Mouse (Mus musculus) liver, embryonic 16.5 days (tissue): ENCODE results near the gene Frmd4a. TPM values are rescaled to one million over a fixed set of nuclear protein-coding genes. Genes with fewer than 3 reads are reported as not detected.

Source experiments
- ATAC-seq: fragments of 200-750 bp; cut with Nextera tagmentation; 2 replicates; pipeline ENCODE4 v1.8.0; 2017; ENCODE audit warnings: low read depth, mild to moderate bottlenecking, moderate number of reproducible peaks, moderate library complexity
- H3K27ac ChIP-seq: fragments of 300-500 bp; sonication (generic); 2 replicates; pipeline ENCODE4 v1.5.1; 2014; ENCODE audit warnings: mild to moderate bottlenecking, low read length
- H3K27me3 ChIP-seq: fragments of 300-500 bp; sonication (generic); 2 replicates; pipeline ENCODE4 v1.6.1; 2014; ENCODE audit warnings: low read depth, low read length, mixed read lengths; ENCODE audit not compliant: control insufficient read depth, insufficient read depth
- H3K36me3 ChIP-seq: fragments of 300-500 bp; sonication (generic); 2 replicates; pipeline ENCODE4 v1.6.1; 2014; ENCODE audit warnings: mild to moderate bottlenecking; ENCODE audit not compliant: control insufficient read depth, insufficient read depth
- H3K4me1 ChIP-seq: fragments of 300-500 bp; sonication (generic); 2 replicates; pipeline ENCODE4 v1.6.1; 2014; ENCODE audit warnings: low read depth, low read length, mixed read lengths; ENCODE audit not compliant: control insufficient read depth
- H3K4me2 ChIP-seq: fragments of 300-500 bp; sonication (generic); 2 replicates; pipeline ENCODE4 v1.6.1; 2014; ENCODE audit warnings: low read depth, low read length, mixed read lengths
- H3K4me3 ChIP-seq: fragments of 300-500 bp; sonication (generic); 2 replicates; pipeline ENCODE4 v1.5.1; 2014; ENCODE audit warnings: low read depth, mild to moderate bottlenecking, low read length
- H3K9ac ChIP-seq: fragments of 300-500 bp; sonication (generic); 2 replicates; pipeline ENCODE4 v1.6.1; 2014; ENCODE audit warnings: low read depth, low read length
- H3K9me3 ChIP-seq: fragments of 300-500 bp; sonication (generic); replicated peaks from 2 replicates; pipeline ENCODE4 v1.6.1; 2016; ENCODE audit warnings: low read length; ENCODE audit not compliant: control insufficient read depth
- WGBS: fragments of 180-500 bp; shearing (Covaris S2); extraction: QIAGEN DNeasy Blood & Tissue Kit; methylation state at CpG from one replicate; pipeline ENCODE4 v1.1.7; 2014; ENCODE audit not compliant: insufficient replicate concordance; 5-methylcytosine and 5-hydroxymethylcytosine counted together
- polyA plus RNA-seq: library from polyadenylated mRNA; unstranded; fragments of >200 nt; fragmentation: Nextera tagmentation; extraction: Ambion mirVana; gene quantifications from 2 replicates; pipeline ENCODE4 v1.2.1, GENCODE M21; 2015

Frmd4a gene
- polyA plus RNA-seq, 1 experiment from 2014 or later = 19.8 TPM

- Histone ChIP-seq H3K4me3 (no peak overlapping the region), H3K27ac (no peak overlapping the region), H3K4me2 (no peak overlapping the region), H3K36me3 (no peaks in the 10 kb centered on the region), H3K27me3 (no peaks in the 10 kb centered on the region), H3K9ac (no peak overlapping the region), H3K9me3 (no peaks in the 10 kb centered on the region), H3K4me1 (peaks cover 3% of the 10 kb centered on the region; the same call in 1 of the 2 replicates)
- 49% methylated on average over 15 of the region's 15 CpGs for WGBS
- no peak for ATAC-seq
These were observed 483.9 kb downstream of the Frmd4a start for GRCm38 (mm10) chr2:4501257-4502027.

DNA sequence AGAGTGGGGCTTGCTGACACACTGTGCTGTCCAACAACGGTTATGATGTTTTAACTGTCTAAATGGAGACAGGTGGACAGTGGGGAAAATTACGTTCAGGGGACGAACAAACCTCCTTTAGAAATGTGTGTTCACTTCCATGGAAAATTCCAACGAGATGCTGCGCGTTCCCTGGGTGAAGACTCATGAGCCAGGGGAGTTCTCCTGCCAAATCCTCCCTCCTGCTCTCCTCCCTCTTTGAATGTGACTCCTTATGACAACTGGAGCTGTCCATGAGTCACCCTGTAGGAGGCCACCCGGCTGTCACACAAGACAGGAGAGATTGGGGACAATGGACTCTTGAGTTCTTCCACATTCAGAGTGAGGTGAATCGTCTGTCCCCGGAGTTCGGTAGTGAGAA, 486.9 kb downstream of the Frmd4a start:
- WGBS = 67% methylated on average over 10 of the region's 10 CpGs
- Histone ChIP-seq H3K27ac (no peak overlapping the region), H3K4me2 (no peak overlapping the region), H3K9me3 (no peaks in the 10 kb centered on the region), H3K27me3 (no peaks in the 10 kb centered on the region), H3K4me1 (peaks cover 2% of the 10 kb centered on the region; the same call in 1 of the 2 replicates), H3K36me3 (no peaks in the 10 kb centered on the region), H3K9ac (no peak overlapping the region), H3K4me3 (no peak overlapping the region)
- no peak for ATAC-seq

- Histone ChIP-seq H3K4me1 (no peaks in the 10 kb centered on the region), H3K27me3 (no peaks in the 10 kb centered on the region), H3K9ac (no peak overlapping the region), H3K27ac (no peak overlapping the region), H3K9me3 (no peaks in the 10 kb centered on the region), H3K4me2 (no peak overlapping the region), H3K4me3 (no peak overlapping the region), H3K36me3 (no peaks in the 10 kb centered on the region)
- no peak for ATAC-seq
- WGBS = 56% methylated on average over 4 of the region's 4 CpGs
These were observed 488.2 kb downstream of the Frmd4a start for GRCm38 (mm10) chr2:4505695-4506094.

DNA sequence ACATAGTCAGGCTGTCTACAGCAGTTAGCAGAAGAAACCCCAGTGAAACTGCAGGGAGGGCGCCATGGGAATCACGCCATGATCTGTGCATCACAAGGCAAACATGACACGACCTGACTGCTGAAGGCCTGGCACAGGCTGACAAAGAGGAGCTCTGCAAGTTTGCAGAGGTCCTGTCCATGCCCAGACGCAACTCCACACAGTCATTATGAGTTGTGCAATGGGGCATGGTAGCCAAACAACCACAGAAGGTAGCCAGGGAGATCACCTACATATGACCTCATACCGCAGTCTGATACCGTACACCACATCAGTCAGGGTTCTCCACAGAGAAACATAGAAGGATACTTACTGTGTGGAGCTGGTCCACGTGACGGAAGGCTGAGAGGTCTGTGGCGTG, 489.1 kb downstream of the Frmd4a start:
- no peak overlapping the region for H3K4me3 ChIP-seq
- no peaks in the 10 kb centered on the region for H3K9me3 ChIP-seq
- H3K9ac ChIP-seq = no peak overlapping the region
- no peaks in the 10 kb centered on the region for H3K4me1 ChIP-seq
- H3K36me3 ChIP-seq = no peaks in the 10 kb centered on the region
- H3K4me2 ChIP-seq = no peak overlapping the region
- ATAC-seq = peak; percentile 35
- H3K27ac ChIP-seq = no peak overlapping the region
- H3K27me3 ChIP-seq = no peaks in the 10 kb centered on the region
- 67% methylated on average over 9 of the region's 9 CpGs for WGBS

GRCm38 (mm10) chr2:4507887-4508615, 490.5 kb downstream of the Frmd4a start:
- WGBS = 72% methylated on average over 13 of the region's 13 CpGs

GRCm38 (mm10) chr2:4508959-4509615, 491.6 kb downstream of the Frmd4a start:
- H3K9me3 ChIP-seq = no peaks in the 10 kb centered on the region
- H3K36me3 ChIP-seq = no peaks in the 10 kb centered on the region
- peak overlapping the region; percentile 54; the same call in 1 of the 2 replicates for H3K27ac ChIP-seq
- H3K4me2 ChIP-seq = no peak overlapping the region
- ATAC-seq = no peak
- WGBS = 60% methylated on average over 10 of the region's 10 CpGs
- no peak overlapping the region for H3K4me3 ChIP-seq
- H3K4me1 ChIP-seq = no peaks in the 10 kb centered on the region
- no peaks in the 10 kb centered on the region for H3K27me3 ChIP-seq
- H3K9ac ChIP-seq = no peak overlapping the region

More at GRCm38 (mm10) chr2:4507887-4508615, 490.5 kb downstream of the Frmd4a start:
- Histone ChIP-seq H3K36me3 (no peaks in the 10 kb centered on the region), H3K9ac (no peak overlapping the region), H3K27ac (no peak overlapping the region), H3K4me1 (no peaks in the 10 kb centered on the region), H3K27me3 (no peaks in the 10 kb centered on the region), H3K4me2 (no peak overlapping the region), H3K4me3 (no peak overlapping the region), H3K9me3 (no peaks in the 10 kb centered on the region)
- no peak for ATAC-seq

DNA sequence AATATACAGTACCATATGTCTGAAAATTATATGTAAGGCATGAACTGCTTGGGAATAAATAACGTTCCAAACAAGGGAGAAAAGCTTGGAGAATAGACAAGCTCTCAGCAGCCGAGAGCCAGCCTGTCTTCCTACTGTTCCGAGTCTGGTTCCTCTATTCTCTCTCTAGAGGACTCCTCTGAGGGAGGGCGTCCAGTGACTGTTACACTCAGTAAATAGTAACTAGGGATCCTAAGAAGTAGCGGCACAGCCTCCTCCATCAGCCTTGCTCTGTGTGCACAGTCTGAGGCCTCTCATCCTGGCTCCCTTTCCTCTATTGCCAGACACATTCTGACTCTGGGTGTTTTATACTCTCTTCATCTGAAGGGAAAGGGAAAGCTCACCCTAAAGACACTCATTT, 492.2 kb downstream of the Frmd4a start:
- 0 out of 2 replicates have a peak overlapping the region, but pooled peaks have one; percentile 9 for H3K4me3 ChIP-seq
- no peaks in the 10 kb centered on the region for H3K9me3 ChIP-seq
- H3K27me3 ChIP-seq = no peaks in the 10 kb centered on the region
- H3K4me1 ChIP-seq = no peaks in the 10 kb centered on the region
- 43% methylated on average over 5 of the region's 5 CpGs for WGBS
- H3K9ac ChIP-seq = no peak overlapping the region
- 0 out of 2 replicates have a peak overlapping the region, but pooled peaks have one; percentile 19 for H3K4me2 ChIP-seq
- ATAC-seq = peak; percentile 26; the same call in 1 of the 2 replicates
- H3K27ac ChIP-seq = peak overlapping the region; percentile 54
- H3K36me3 ChIP-seq = no peaks in the 10 kb centered on the region

DNA sequence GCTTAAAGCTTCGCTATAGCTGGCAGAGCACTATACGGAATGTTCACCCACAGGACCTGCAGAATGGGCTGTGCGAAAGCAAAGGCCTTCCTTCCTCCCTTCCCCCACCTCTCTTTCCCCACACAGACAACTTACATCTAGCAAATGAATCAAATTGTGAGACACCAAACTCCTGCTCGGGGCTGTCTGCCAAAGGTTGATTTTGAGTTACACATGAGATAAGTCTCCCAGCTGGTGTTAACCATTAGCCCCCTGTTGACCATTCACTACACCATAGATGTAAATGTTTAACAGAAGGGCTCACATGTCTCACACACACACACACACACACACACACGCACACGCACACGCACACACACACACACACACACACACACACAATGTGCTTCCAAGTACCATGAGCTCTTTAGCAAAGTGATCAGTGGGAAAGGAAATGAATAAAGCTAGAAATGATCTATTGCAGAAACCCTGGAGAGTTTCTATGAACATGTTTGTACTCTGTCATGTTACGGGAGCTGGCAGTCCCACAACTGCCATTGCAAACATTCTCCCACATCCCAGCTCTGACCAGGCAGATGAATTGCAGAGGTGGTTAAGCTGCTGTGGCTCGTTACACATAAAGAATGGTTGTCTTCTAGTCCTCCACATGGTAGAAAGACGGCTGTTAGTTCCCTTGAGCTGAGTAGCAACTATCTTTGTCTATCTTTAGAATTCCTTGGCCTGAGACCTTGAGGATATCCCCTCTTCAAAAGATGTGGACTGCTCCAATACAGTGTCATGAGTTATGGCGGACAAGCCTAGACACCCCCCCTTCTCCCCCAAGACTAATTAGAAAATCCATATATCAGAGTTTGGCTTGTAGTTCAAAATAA, 492.9 kb downstream of the Frmd4a start:
- Histone ChIP-seq H3K4me3 (0 out of 2 replicates have a peak overlapping the region, but pooled peaks have one; percentile 9), H3K9me3 (no peaks in the 10 kb centered on the region), H3K4me1 (no peaks in the 10 kb centered on the region), H3K36me3 (no peaks in the 10 kb centered on the region), H3K27ac (peak overlapping the region; percentile 54), H3K4me2 (0 out of 2 replicates have a peak overlapping the region, but pooled peaks have one; percentile 19), H3K9ac (no peak overlapping the region), H3K27me3 (no peaks in the 10 kb centered on the region)
- ATAC-seq = peak; percentile 86
- 57% methylated on average over 11 of the region's 11 CpGs for WGBS
